In the genomic region with DNA sequence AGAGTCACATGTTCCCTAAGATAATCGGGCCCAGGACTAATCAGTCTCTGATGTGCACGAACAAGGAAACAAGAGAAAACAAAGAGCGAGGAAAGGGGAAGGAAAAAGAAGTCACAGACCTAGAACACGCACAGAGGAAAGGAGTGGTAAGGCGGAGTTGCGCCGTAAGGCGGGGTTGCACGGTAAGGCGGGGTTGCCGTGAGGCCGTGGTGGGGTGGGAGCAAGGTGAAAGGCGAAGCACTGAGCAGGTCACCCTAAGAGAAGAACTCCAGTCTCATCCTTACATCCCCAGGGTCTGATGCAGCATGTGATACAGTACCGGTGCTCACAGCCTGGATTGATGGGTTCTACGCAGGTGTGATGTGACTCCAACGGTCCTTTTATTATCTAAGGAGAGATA, we compare ENCODE assay signal across 25 mouse cellular contexts. TPM values are rescaled to one million over a fixed set of nuclear protein-coding genes. Genes with fewer than 3 reads are reported as not detected.
"Had no signal": no experiment of that assay in that cellular context is flagged by ENCODE, and none has a peak within 500 bp of the region (broad histone marks: within the 10 kb centered on the region; RNA-seq: fewer than 3 reads in every experiment).

No protein-coding gene starts in this region.

- H3K9ac ChIP-seq: neural tube, embryonic 13.5 days; neural tube, embryonic 15.5 days; stomach, embryonic 15.5 days had no signal

- H3K27ac ChIP-seq: neural tube, embryonic 13.5 days; neural tube, embryonic 15.5 days; stomach, embryonic 15.5 days; stomach, postnatal 0 days had no signal

- H3K4me1 ChIP-seq: neural tube, embryonic 13.5 days; stomach, embryonic 15.5 days had no signal

- H3K9me3 ChIP-seq: neural tube, embryonic 13.5 days; neural tube, embryonic 15.5 days; stomach, embryonic 15.5 days had no signal

- H3K27me3 ChIP-seq: neural tube, embryonic 13.5 days; neural tube, embryonic 15.5 days; stomach, embryonic 15.5 days had no signal

- H3K4me2 ChIP-seq: neural tube, embryonic 13.5 days; neural tube, embryonic 15.5 days; stomach, embryonic 15.5 days had no signal

- DNase-seq: retina, postnatal 1 day; right cerebral cortex, adult 18-20 months; right cerebral cortex, postnatal 14 days; right cerebral cortex, postnatal 25 days; right cerebral cortex, postnatal 4 days; spleen, adult 18-20 months; thymus, adult 18-20 months; thymus, adult 2 months; thymus, postnatal 14 days; thymus, postnatal 25 days; thymus, postnatal 36 days; thymus, postnatal 4 days had no signal

- H3K4me3 ChIP-seq: neural tube, embryonic 13.5 days; neural tube, embryonic 15.5 days; stomach, embryonic 15.5 days had no signal

- H3K36me3 ChIP-seq: neural tube, embryonic 13.5 days; stomach, embryonic 15.5 days had no signal

RNA-seq across cellular contexts. Expression of a gene that starts 6.3 kb away (rescaled TPM):
- total RNA-seq: neutrophil, adult 5-6 weeks had no signal
- polyA plus RNA-seq: neural tube, embryonic 13.5 days; neural tube, embryonic 14.5 days; neural tube, embryonic 15.5 days; small intestine, adult 2 months; spleen, adult 2 months; stomach, embryonic 14.5 days; stomach, embryonic 15.5 days; stomach, embryonic 16.5 days; stomach, postnatal 0 days; testis, adult 2 months; thymus, adult 2 months; thymus, postnatal 0 days; urinary bladder, adult 2 months had no signal
